Mouse (Mus musculus): ENCODE measurements around the gene Pglyrp2.

GRCm38 (mm10) chr17:32435151-32435550, 11.2 kb upstream of the Pglyrp2 start:
- TF ChIP-seq CTCF (IDR thresholded peaks at IDR 0.05) = no peak
- no peak for TF ChIP-seq EP300 (IDR thresholded peaks at IDR 0.05)
